Mouse (Mus musculus): ENCODE measurements around the gene Sp2.
A peak's percentile ranks its signal among the peaks of the same experiment; 100 is the strongest.

The Sp2 gene

GRCm38 (mm10) chr11:96937549-96938425 lies 45.0 kb downstream of the Sp2 start:
- peak; percentile 36 to 53 for DNase-seq

GRCm38 (mm10) chr11:96935872-96936650 lies 46.7 kb downstream of the Sp2 start:
- no peak for DNase-seq

GRCm38 (mm10) chr11:96934921-96935356 lies 47.8 kb downstream of the Sp2 start:
- no peak for DNase-seq

DNA sequence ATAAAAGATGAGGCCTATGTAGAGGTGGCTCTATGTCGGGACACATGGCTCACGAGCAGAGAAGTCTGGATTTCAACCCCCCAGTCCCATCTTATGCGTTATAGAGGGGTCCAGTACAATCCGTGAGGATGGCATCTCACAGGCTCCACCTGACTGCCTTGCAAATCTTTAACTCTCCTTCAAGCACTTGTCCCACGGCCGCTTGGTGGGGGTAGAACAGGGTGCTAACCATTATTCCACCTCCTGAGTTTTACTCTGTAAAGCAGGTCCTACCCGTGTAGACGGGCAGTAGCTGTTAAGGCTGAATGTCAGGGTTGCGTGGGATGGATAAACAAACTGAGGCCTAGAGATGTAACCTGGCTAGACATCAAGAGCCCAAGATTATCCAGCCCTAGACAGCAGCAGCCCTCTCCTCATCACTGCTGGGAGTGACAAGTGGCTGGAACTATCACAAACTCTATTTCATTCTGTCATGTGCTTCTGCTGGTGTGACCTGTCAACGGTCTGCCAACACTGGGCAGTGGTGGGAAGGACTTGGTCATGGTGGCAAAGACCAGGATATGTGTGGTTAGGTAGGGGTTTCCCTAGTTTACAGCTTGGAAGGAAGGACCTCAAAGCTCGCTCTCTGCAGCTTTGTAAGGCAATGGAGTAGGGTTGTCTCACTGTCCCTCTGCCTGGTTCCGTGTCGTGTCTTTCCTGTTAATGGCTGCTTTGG lies 49.0 kb downstream of the Sp2 start:
- no peak for DNase-seq

GRCm38 (mm10) chr11:96931327-96932062 lies 51.3 kb downstream of the Sp2 start:
- DNase-seq = no peak

GRCm38 (mm10) chr11:96929766-96930331 lies 52.9 kb downstream of the Sp2 start:
- no peak for DNase-seq

DNA sequence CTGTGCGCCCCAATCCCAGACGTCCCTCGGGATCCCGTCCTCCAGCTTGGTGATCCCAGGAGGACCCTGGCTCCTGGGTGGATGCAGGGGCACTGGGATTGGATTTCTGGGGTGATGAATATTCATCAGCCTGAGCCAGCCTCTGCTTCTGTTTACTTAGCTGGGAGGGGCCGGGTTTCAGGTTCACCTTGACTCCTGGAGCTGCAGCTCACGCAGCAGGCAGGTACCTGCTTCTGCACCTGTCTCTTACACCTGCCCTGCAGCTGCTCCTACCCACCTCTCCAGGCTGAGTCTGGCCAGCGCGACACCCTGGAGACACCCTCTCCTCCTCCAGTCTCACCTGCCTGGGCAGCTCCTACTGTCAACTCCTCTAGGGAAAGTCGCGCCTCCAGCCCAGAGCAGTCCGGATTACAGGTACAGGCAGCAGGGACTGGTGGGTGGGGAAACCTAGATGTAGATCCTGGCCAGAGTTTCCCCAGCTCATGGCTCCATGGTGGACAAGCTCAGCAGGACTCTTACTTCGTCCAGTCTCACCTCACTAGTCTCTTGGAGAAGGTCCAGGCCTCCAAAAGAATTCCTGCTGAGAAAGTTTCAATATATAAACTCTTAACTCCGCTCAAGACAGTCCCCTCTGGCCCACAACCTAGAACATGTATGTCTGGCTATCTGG lies 53.5 kb downstream of the Sp2 start:
- no peak for DNase-seq

DNA sequence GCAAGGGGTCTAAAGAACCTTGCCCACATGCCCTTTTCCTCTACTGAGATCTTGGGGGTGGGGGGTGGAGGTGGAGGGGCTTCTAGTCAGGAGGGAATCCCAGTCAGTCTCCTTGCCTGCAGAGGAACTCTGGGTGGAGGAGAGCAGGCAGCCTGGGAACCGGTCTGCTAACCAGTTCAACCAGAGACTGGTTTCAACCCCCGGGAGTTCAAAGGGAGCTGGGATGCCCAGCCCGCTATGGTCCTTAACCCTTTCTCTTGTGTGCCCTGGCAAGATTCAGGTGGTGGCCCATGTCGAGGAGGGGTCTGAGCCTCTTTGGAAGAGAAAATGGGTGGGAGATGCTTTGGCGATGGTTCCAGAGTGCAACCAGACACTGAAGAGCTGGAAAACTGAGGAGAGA lies 54.1 kb downstream of the Sp2 start:
- no peak for DNase-seq

GRCm38 (mm10) chr11:96928088-96928487 lies 54.7 kb downstream of the Sp2 start, which contains the start of gene Prr15l:
Prr15l (plus strand) TSS chr11:96928104.
- no peak for DNase-seq

- no peak for DNase-seq
These were observed 56.2 kb downstream of the Sp2 start for GRCm38 (mm10) chr11:96926587-96926986.

GRCm38 (mm10) chr11:96925469-96926148 lies 57.1 kb downstream of the Sp2 start:
- no peak for DNase-seq

DNA sequence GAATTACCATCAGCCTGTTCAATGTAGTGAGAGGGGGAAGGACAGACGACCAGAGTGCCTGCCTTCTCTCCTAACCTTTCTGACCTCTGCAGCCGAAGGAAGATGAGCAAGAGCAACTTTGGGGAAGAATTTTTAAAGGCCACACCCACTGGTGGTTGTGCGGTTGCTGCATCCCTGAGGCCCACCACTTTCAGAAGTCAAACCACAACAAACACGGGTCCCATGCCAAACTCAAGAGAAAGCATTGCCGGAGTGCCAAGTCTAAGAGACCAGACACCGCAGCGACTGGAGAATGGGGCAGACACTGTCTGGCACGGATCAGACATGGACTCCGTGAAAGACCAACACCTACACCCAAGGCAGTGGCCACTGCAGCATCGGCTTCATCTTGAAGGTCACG lies 57.9 kb downstream of the Sp2 start:
- no peak for DNase-seq

GRCm38 (mm10) chr11:96919003-96919402 lies 63.8 kb downstream of the Sp2 start:
- no peak for DNase-seq

GRCm38 (mm10) chr11:96917415-96917814 lies 65.3 kb downstream of the Sp2 start:
- DNase-seq = no peak

- no peak for DNase-seq
These were observed 65.8 kb downstream of the Sp2 start for GRCm38 (mm10) chr11:96916885-96917396.

DNA sequence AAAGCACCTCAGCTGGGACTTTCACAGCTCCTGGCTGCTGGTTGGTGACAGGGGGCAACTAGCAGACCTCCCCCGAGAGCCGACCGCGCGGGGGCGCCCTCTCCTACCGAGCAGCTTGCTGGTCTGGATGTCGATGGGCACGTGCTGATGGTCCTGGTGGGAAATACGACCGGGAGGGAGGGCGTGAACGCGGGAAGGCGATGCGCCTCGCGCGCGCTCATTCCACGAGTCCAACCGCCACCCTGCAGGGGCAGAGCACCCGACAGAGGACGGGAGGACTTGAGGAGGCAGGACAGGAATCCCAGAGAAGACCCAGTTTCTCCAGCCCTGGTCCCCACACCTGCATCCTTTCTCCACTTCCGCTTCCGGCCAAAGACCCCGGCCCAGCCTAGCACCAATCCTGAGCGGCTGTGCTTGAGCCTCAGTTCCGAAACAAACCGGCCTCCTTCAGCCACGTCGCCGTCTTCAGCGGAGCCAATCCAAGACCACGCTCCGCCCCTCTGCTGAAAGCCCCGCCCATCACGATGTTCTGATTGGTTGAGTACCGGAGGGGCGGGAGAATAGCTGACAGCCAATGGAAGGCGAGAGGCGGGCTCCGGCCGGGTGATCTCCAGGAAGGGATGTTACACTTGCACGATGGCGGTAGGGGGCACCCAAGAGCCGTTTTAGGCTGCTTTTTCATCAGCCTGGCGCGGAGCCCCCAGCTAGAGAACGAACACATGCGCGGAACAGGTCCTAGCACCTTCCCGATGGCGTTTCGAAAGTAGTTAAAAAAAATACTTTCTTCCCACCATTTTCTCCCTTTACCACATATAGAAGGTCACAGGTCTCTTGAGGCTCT lies 66.5 kb downstream of the Sp2 start, which contains the start of gene Cdk5rap3:
Gene Cdk5rap3 (minus strand): TSS at position 453 of the 841 bp plus-strand sequence.
- peak; percentile 98 to 99 for DNase-seq

DNA sequence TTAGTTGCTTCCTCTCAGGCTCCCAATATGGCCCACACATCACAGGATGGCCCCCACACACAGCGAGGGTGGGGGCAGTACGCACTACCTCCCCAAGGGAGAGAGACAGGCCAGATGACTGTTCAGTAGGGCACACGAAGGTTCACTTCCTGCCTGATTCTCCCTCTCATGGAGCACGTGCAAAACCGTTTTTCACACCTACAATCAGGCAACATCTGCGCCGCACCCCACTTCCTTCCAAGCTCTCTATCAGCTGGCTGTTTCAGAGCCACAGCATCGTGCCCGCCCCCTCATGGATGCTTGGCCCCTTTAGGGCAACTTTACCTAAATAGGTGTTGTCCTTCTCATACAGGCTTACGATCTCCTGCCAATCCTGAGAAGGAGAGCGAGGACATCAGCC lies 70.1 kb downstream of the Sp2 start:
- no peak for DNase-seq

- DNase-seq = peak; percentile 84 to 85
These were observed 72.8 kb downstream of the Sp2 start for GRCm38 (mm10) chr11:96910003-96910402.

GRCm38 (mm10) chr11:96908594-96908993 lies 74.2 kb downstream of the Sp2 start:
- no peak for DNase-seq

Measured in cerebellum, adult 18-20 months (tissue).